Mouse (Mus musculus) CH12F3 (cell line): ENCODE measurements around the gene Yes1.
"Not testable (repeated sequence)": the region's sequence is repeated elsewhere in the genome, so short reads cannot be mapped to it uniquely, and the experiment has no call there.

Source experiments
- in situ Hi-C: fragments of 300-500 bp; cut with MboI; formaldehyde crosslinking; loops from 2 replicates; pipeline ENCODE4 v1.14.3; 2020; ENCODE audit warnings: low sequenced_read_pairs

The Yes1 gene

DNA sequence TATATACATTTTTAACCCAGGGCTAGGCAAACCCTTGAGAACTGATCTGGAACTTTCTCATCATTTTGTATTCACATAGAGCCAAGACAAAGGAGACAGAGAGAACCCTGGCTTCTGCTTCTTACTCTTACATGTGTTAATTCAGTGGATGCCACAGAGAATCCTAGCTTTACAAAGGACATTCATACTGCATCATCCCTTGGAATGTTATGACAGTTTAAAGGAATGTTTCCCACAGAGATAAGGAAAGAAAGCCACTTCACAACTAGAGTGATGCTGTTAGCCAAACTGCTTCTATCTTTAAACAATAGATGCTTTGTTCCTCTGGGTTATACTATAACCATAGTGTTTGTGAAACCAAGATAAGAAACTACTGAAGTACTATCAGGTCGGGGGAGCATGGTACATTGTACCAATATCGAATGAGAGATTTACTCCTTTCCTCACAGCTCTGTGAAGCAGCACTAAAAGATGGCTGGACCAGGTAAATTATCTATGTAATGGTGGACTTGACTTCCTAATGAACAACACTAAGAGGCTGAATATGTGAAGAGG is 95.3 kb downstream of the Yes1 start:
- in situ Hi-C loops: no loop called here

DNA sequence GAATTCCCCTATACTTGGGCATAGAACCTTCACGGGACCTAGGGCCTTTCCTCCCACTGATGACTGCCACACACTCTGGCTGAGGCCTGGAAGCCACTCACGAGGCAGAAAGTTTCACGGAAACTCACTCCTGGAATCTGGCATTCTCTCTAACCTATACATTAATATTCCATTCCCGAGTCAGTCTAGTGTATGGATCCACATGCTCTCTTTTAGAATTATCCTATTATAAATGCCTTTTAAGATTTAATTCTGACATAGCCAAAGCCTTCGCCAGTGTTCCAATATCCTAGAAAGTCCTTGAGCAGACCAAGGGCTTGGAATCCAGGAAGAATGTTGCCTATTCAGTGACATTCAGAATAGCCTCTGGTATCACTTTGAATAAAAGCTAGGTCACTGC is 100.5 kb downstream of the Yes1 start:
- in situ Hi-C loops: no loop called here

DNA sequence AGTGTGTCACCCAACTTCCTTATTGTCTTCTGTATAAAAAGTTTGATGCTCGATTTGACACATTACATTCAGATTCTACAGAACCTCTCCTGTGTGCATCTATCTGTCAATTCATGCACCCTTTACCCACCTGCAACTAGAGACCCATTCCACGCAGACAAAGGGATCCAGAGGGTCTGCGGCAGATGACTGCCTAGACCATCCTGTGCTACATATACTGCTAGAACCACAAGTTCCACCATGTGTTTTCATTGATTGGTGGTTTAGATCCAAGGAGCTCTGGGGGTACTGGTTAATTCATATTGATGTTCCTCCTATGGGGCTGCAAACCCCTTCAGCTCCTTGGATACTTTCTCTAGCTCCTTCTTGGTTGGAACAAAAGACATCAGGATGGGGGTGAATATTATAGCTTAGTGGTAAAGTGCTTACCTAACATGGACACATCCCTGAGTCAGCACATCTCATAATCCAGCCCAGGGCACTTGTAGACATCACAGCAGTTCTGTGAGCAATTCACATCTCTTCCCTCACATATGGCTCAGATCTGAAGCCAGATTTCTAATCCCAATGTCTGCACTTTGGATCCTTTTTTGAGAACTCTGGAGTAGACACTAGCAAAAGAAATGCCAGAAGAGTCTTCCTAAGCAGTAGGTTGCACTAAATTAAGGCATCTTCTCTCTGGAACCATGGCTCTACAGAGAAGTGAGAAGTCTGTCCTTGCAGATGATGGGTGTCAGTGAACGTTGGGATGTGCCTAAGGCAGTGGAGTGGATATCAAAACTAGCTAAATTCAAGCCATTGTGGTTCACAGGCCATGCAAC is 101.5 kb downstream of the Yes1 start:
- in situ Hi-C loops: no loop called here

DNA sequence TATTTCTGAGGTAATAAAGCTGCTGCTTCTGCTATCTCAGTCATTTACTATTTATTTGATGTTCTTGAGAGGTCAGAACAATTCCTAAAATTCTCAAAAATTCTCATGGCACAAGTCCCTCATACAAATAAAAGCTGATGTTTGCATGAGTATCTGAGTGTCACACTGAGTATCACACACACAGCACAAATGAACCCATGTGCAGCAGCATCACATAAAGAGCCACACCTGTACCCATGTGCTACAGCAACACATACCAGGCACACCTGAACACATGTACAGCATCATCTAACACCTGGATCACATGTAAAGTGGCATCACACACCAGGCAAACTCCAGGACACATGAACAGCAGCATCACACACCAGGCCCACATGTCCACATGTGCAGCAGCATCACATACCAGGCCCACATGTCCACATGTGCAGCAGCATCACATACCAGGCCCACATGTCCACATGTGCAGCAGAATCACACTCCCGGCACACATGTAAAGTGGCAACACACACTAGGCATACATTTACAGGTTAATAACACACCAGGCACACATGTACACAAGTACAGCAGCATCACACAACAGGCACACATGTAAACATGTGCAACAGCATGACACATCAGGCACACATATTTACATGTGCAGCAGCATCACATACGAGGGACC is 102.2 kb downstream of the Yes1 start:
- in situ Hi-C loops: no loop called here

DNA sequence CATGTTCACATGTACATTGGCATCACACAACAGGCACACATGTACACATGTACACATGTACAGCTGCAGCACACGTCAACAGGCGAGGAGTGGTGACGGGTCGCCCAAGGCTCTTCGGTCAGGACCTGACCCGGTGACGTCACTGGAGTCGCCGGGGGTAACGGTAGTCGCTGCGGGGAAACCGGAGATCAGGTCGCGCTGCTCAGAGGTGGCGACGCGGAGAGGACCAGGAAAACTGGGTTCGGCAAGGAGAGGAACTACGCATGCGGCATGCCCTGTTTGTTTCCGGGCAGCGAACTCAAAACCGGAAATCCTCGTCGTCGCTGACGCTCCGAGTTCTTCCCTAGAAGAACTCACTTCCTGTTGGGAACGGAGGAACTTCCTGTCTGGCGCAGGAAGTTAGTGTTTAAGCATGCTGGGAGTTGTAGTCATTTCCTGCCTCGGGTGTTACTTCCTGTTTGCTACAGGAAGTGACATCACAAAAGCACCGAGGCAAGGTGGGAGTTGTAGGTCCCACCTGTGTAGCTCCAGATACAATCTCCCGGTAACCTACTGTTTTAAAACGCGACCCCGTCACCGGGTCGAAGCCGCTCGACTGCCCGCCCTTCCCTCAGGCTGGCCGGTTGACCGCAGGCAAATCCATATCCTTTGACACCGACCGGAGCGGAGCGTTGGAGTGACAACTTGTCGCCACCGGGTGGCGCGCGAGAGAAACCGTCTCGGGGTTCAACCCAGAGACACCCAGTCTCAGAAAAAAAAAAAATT is 102.9 kb downstream of the Yes1 start:
- in situ Hi-C loops: no loop called here

DNA sequence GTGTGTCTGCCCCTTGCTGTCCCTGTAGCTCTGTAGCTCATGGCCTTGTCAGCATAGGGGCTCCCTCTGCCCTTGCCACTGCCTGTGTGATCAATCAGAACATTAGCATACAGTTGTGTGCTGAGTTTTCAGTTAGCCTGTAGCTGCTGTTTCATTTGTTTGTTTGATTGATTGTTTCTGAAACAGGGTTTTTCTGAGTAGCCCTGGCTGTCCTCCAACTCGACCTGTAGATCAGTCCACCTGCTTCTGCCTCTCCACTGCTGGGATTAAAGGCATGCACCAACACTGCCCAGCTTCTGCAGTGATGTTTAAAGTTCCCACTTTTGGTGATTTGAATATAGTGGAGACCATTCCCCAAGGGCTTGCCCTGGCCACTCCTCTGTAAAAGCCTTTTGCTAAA is 106.8 kb downstream of the Yes1 start:
- in situ Hi-C loops: no loop called here

DNA sequence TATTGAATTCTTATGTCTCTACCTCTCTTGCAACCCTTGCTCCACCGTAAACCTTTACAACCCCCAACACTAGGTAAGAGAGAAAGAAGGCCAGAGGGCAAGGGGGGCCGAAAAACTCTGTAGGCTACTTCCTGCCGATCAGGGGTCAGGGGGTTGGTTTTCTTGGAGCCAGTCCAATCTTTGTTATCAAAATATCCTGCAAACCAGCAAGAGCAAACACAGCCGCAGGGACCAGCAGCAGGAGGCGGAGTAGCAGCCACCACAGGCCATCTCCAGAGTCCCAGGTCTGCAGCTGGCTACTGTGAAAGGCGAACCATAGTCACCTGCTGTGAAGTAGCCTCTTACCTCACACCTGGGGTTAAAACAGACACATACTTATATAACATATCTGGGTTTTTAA is 107.9 kb downstream of the Yes1 start:
- in situ Hi-C loops: no loop called here

DNA sequence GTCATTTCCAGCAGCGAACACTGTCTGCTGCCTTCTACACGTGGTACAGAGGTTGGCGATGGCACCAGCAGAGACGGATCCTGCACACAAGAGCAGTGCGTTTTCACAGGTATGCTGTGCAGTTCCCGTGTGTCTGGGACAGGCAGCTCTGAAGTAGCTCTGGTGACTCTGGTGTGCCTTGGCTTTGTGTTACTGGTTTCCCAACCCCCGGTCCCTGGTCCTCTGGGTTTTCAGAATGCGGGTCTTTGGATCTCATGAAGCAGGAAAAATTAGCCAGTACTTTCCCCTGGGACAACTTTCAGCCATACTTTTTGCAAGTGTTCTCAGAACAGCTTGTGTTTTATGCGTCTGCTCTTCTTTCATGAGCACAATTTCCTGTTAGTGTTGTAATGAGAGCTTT is 109.4 kb downstream of the Yes1 start:
- in situ Hi-C loops: no loop called here

DNA sequence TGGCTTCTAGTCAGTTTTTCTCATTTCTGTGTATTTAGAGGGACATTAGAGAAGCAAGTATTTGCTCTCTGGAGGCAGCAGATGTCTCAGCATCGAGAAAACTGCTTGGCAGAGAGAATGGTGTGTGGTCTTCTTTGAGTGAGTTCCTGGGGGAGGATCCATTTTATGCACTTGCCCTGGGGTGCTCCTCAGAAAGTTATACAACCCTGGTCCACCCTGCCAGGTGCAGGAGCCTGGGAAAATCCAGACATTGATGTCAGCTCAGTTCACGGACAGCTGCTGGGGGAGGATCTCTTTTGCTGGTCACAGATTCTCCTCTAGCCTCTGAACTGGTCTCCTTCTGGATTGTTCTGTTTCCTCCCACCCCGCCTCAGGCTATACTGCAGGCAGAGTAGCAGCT is 110.3 kb downstream of the Yes1 start:
- in situ Hi-C loops: no loop called here

DNA sequence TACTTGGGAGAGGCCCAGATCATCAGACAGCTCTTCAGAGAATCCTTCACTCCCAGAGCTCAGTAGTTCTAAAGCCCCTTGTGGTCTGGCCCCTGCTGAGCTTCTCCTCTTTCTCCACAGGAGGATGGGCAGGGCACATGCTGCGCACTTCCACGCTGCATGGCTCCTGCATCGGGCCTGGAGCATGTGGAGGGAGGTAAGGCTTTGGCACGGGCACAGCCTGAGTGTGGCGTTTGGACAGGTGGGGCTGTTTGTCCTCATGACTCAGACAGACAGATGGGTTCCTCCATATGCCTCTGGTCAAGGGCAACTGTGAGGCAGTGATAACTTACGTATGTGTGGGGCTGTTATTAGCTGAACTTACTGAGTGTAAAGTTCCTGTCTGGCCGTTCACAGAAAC is 111.3 kb downstream of the Yes1 start:
- in situ Hi-C loops: no loop called here

DNA sequence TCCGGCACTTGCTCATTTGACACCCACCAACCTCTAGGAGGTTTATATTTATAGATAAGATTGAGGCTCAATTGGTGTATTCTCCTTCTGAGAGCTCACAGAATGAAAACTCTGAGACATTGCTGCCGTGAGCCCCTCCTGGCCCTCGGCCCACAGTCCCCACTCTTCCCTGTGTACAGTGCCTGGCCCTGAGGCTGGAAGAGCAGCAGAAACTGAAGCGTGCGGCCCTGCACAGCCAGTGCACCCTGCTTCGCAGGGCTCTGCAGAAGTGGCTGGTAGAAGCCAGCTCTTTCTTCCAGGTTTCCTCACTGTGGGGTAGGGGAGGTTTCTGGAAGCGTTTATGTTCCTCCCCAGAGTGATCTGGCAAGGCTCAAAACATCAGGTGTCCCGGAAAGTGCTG is 111.7 kb downstream of the Yes1 start:
- in situ Hi-C loops: not testable (repeated sequence)

DNA sequence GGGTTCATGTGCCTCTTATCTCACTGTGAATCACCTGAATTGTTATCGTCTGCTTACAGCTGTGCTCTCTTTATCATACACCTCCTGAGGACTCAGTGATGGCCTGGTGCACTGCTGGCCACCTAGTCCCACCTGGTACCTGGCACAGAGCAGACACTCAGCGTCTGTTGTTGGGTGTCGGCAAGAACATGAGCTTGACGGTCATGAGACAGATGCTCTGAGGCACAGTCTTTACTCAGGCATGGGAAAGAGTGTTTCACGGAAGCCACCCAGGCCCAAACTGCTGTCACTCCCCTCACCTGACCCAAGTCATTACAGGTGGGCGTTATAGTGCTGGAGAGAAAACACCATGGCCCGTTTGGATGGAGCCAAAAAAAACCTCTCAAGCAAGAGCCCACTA is 113.0 kb downstream of the Yes1 start:
- in situ Hi-C loops: no loop called here

DNA sequence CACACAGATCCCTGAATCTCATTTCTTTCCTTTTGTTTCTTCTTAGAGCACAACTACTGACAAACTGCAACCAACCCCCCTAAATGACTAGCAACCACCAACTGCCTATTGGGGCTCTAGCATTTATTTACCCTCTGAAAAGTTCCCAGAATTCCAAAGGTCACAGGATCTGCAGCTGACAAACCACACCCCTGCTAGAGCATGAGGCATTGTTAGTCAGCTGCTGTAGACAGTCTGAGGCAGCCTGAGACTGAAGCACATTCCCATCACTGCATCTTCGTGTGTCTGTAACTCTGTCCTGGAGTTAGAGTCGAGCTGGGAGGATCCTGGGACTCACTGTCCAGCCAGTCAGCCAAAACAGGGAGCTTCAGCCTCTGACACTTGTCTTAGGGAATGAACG is 114.4 kb downstream of the Yes1 start:
- in situ Hi-C loops: not testable (repeated sequence)

DNA sequence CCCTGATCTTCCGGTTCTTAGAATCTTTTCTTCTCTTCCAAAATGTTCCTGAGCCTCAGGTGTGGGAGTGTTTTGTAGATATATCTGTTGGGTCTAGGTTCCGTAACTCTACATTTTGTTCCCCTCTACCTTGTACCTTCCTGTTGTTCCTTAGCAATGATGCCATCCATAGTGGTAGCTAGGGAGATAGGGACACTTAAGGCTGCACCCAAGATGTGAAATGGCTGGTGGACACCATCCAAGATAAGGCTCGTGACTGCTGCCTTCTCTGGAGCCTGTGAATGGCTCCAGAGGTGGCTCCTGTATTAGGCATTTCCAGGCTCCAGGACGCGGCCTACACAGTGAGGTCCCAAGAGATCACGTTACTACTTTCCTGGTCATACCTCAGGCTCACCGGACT is 117.3 kb downstream of the Yes1 start:
- in situ Hi-C loops: no loop called here

DNA sequence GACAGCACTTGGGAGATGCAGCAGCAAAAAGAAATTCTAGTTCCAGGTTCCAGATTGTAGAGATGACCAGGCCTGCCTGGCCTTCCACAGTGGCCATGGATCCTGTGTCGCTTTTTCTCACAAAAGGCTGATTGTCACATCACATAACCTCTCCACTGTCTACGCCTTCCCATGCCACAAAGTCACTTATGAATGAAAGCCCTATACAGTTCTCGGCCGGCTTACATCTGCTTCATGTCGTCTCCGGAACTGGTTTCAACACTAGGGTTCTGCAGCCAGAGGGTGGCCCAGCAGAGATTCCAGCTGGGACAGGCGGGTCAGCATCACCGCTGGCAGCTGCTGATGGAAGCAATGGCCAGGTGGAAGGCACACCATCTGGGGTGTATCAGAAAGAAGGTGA is 117.9 kb downstream of the Yes1 start:
- in situ Hi-C loops: no loop called here

DNA sequence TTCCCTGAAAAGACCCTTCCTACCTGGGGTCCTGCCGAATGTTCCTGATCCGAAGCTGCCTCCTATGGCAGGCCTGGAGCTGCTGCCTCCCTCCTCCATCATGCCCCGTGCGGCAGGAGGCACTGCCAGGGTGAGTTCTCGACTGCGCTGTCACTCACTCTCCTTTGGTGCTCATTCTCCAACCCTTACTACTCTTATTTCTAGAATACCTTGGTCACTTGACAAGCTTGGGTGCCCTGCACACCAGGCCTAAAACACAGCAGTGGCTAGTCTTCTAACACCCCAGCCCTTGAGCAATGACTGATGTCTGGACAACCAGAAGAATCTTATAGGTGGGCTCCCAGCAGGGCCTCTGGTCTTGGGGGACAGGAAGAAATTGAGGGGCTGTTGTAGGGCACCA is 122.9 kb downstream of the Yes1 start:
- in situ Hi-C loops: not testable (repeated sequence)

DNA sequence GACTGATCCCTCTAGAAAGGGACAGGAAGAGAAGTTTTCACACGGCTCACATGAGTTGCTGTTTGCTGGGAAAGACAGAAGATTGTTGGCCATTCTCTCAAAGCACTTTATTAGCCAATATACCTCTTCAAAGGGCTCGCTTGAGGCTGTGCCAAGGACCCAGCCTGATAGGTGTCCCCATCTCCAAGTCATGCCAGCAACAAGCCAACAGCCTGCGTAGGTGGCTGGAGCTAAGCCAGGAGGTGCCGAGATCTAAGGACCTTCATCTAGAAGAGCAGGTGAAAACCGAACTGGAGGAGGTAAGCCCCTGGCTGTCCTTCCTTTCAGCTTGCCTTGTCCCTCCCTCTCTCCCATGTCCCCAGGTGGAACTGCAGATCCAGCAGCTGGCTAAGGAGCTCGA is 124.8 kb downstream of the Yes1 start:
- in situ Hi-C loops: no loop called here
